Mouse (Mus musculus): ENCODE results near the gene Dcbld2.
A peak's percentile ranks its signal among the peaks of the same experiment; 100 is the strongest.

Dcbld2 gene

DNA sequence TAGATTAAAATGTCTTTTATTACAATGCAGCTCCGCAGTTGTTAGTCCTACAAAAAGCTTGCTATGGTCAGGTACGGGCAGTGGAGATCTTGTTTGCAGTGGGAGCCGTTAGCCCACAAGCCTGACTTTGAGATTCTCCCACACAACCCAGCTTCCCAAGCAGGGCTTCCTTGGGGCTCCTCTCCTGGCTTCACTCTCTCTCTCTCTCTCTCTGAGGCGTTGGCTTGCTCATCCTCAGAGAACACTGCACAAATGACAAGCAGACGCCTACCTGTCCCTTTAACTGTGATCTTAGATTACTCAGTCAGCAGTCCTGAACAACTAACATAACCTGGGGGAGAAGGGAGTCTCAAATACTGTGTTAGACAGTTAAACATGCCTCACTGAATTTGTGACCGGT is 79.6 kb downstream of the Dcbld2 start:
- no peak for DNase-seq (ENCODE audit: extremely low spot score, low spot score)

DNA sequence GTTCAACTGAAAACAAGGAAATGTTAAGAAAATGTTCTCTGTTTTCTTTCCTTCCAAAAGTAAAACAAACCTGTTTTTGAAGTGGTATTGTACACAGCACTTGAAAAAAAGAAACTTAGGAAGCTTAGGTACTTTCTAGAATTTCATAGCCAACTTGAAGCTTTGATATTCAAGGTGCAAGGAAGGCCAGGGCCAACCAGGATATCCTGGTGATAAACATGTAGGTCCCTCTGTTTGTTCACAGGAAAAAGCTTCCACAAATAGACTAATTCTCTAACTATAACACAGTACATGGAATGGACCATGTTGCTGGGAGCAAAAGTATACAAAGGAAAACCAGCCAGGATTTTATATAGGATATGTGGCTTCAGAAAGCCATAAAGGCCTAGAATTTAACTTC is 88.5 kb downstream of the Dcbld2 start:
- DNase-seq (ENCODE audit: extremely low spot score, low spot score) = no peak

DNA sequence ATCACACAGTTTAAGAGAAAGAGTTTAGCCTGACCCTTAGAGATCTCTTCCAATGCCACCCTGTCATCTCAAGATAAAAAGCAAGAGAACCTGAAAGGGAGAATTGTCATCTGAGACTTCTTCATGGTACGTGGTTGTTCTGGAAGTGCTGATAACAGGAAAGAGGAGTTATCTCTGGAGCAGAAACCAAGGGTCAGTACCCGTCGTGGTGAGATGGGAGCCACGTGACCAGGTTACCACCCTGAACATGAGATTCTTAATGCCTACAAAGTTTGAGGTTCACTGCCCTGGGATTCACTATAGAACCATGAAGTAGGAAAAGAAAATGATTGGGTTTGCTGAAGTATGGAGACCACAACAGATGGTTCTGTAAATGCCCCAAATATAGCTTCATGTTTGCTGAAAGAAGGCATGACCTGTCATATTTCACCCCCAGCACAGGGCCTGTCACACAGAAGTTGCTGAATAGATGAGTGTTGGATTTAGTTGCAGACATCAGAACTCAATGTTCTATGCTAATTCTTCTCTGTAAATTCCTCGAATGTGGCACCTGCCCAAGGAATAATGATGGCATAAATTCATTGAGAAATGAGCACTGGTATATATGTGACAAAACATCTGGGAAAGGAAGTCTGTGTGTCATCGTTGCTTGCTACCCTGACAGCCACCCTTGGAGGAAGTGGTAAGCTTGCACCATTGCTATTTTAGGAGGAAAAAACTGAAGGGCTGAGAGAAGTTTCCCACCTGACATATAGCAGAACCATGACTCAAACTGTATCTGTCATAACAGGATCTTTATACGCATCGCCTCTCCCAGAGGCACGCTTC is 89.9 kb downstream of the Dcbld2 start:
- DNase-seq (ENCODE audit: extremely low spot score, low spot score) = no peak

DNA sequence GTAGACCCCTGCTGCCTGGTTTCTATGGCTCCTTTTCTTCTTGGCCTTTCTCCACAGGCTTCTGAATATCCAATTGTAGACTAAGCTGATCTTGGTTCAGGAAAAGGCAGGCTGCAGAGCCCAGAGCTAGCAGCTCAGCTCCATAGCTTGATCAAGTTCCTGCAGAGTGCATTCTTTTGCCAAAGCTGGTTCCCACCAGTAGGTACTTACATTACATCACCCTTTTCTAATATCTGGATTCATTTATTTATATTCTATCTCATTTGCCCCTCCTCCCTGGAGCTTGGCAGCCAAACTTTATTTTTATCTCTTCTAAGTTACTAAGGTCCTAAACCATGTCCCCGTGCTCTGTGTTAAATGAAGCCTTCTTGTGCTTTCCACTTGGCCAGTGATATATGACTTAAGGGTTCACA is 90.9 kb downstream of the Dcbld2 start:
- no peak for DNase-seq (ENCODE audit: extremely low spot score, low spot score)

DNA sequence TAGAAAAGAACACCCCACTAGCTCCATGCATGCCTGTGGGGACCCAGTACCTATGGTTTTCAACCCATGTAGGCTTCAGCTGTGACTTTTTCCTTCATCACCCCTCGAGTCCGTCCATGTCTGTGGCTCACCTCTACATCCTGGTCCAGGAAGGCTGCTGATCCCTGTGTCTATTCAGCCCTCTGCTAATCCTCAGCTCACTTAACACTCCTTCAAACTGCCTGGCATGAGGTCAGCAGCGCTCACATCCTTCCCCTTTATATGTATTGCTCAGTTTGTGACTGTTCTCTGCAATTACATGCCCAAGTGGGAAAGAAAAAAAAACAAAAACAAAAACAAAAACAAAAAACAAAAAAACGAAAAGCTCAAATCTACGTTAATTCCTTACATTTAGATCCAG is 91.4 kb downstream of the Dcbld2 start:
- no peak for DNase-seq (ENCODE audit: extremely low spot score, low spot score)

DNA sequence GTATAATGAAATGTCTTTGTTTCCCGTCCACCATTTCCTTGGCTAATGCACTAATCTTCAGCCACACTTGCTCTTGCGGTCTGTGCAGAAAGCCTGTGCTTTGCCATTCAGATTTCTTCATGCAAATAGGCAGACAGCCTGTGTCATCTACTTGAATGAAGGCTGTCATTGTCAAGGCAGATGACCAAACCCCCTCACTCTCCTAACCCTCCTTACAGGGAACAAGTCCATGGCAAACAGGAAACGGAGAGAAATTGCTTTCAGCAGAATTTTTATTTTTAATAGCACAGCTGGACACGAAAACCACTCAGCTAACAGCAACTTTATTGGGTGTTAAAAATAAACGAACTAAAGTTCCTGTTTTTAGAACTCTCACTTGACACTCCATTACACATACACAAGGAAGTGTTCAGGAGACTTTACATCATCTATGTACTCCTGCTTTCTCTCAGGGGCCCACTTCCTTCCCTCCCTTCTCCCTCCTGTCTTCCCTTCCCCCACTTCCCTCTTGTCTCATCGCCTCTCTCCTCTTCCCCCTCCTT is 93.6 kb downstream of the Dcbld2 start:
- DNase-seq (ENCODE audit: extremely low spot score, low spot score) = no peak

DNA sequence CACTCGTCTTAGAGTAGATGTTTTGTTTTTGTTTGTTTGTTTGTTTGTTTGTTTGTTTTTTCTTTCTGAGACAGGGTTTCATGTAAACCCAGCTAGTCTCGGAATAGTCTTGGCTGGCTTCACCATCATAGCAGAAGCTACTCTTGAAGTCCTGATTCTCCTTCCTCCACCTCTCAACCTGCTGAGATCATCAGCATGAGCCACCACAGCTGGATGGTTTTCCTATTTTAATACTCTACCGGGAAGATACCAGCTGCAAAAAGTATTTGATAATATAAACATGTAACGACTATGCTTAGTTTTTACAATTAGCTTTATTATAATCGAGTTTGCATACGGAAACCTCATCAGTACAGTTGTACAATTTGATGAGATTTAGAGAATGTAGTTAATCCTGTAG is 94.3 kb downstream of the Dcbld2 start:
- no peak for DNase-seq (ENCODE audit: extremely low spot score, low spot score)

DNA sequence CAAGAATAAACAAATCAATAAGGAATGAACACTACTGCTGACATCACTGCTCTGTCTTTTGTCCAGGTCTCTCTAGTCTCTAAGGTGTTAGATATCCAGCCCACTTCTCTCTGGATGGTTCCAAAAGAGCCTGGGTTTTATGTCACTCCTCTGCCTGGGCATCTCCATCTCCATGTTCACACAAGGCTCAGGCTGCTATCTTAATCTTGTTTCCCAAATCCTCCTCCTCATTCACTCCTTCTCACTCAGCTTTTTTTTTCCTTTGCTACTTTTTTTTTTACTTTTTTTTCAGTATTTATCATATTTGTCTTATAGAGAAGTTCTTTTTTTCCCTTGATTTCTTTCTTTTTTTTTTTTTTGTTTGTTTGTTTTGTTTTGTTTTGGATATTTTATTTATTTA is 96.7 kb downstream of the Dcbld2 start:
- DNase-seq (ENCODE audit: extremely low spot score, low spot score) = no peak

DNA sequence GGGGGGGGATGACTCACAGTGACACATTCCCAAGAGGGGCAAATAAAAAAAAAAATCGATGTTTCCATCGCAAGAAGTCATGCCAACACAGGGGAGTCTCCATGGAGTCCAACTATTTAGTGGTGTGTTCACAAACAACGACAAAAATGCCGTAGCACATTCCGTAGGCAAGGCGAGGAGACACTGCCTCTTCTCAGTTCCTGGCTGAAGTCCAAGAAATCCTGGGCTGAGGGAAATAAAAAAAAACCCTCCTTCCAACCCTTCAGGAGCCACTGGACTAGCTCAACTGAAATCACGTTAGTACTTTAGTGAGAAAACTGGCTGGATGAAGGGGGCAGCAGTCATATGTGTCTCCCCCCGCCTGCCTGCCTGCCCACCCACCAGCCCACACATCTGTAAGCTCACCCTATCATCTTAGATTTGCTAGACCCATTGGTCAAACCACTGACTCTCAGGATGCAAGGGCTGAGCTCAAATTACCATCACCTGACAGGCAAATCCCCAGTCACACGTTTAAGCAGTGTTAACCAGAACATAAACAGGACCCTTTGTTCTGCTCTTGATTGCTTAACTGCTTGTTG is 104.0 kb downstream of the Dcbld2 start:
- peak; percentile 24 for DNase-seq (ENCODE audit: extremely low spot score, low spot score)

DNA sequence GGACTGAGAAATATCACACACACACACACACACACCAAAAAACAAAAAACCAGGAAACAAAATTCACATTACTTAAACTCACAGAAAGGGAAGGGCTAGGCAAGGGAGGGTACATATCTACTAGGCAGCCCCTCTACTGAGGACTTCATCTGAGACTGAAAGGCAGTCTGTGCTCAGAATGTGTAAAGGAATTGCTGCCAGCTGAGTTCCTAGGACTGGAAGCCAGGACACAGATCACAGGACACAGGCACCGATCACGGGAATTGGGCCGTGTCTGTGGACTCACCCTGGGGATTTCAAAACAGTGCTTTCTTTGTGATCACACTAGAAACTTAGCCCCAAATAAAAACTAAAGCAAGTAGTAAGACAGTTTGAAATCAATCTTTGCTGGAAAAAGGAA is 104.6 kb downstream of the Dcbld2 start:
- no peak for DNase-seq (ENCODE audit: extremely low spot score, low spot score)

DNA sequence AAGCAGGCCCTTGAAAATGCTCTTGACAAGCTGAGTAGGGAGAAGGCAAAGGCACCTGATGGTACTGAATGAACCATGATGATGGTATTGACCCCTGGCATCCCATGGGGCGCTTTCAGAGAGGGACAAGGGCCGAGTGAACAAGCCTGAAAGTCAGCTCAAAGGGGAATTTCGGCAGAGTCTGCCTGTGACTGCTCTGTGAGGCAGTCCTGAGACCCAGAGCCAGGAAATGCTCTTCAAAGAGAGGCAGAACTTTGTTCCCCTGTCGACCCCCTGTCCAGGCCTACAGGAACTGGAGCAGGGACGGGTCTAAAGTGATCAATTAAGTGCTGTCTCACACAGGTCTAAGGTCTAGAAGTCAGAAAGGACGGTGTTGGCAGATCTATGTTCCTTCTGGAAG is 105.5 kb downstream of the Dcbld2 start:
- DNase-seq (ENCODE audit: extremely low spot score, low spot score) = no peak

DNA sequence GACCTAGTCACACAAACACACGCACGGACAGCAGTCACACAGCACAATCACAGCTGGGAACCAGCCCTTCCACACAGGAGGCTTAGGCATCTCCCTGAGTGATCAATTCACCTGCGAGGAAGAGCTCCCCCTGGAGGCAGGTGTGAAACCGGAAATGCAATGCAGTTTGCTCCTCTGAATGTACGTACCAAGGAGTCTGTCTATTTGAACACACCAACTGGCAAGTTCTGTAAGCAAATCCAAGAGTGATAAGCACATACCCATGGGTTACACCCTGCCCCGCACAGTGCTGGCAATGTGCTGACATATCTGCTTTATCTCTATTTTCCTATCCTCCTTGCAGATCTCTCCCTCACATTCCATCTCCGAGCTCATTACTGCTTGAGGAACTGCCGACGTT is 106.3 kb downstream of the Dcbld2 start:
- DNase-seq (ENCODE audit: extremely low spot score, low spot score) = no peak

DNA sequence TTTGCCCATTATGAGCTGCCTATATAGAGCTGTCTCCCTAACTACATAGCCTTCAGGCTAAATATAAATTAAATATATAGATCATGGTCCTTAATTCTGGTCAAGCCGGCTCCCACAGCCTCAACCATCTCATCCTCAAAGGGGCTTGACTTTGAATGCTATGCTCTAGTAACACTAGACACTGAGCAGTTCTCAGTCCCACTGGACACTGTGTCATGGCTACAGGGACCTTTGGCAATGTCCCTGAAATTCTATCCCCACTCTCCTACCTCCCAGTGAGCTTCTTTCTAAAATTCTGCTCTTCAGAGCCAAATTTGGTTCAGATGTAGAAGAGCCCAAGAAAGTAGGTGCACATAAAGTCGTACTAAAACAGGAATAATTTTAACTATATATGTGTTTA is 107.9 kb downstream of the Dcbld2 start:
- no peak for DNase-seq (ENCODE audit: extremely low spot score, low spot score)

DNA sequence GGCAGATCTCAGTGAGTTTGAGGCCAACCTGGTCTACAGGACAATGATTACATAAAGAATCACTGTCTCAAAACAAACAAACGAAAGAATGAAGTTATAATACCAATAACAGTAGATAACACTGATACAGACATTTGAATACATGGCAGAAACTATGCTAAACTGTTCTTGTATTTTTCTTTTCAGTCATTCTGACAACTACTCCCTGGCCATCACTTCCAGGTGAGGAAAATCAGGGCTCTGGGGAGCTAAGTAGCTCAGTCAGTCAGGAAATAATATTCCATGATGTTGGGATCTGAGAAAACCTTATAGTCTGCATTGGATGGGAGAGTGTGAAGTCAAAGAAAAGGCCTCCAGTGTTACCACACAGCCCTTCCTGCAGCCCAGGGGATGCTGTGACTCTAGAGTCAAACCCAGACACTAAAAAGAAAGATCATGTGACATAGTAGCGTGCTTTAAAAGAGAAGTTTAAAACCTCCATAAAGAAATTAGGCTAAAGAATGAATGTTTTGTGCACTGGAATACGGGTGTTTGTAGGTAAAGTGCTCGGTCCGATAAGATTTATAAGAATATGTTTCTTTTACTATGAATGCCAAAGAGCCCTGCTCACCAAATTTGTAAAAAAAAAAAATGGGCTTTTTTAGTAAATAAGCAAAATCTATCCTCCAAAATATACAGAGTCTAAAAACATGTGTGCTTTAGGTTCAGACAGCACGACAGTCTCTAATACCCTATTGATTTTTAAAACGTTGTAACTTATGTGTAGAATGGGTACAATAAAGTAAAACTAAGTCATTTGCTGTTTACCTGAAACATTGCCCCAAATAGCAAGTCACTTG is 108.9 kb downstream of the Dcbld2 start:
- no peak for DNase-seq (ENCODE audit: extremely low spot score, low spot score)

Data from neural tube, embryonic 10.5 days (tissue).